Mouse (Mus musculus): ENCODE results near the gene Gas7.

GRCm38 (mm10) chr11:67455527-67455981 lies 317 bp downstream of the Gas7 start:
- TF ChIP-seq CTCF (IDR thresholded peaks at IDR 0.05; ENCODE audit: insufficient read depth, low read length) (no peak), POLR2A (IDR thresholded peaks at IDR 0.05; ENCODE audit: borderline replicate concordance, extremely low read depth, low read depth, low read length) (no peak)

Measured in lung, adult 2 months (tissue).